Mouse (Mus musculus): ENCODE measurements around the gene Cavin1.

GRCm38 (mm10) chr11:100964180-100964579 is 6.5 kb downstream of the Cavin1 start:
- TF ChIP-seq CTCF (IDR thresholded peaks at IDR 0.05; ENCODE audit: extremely low read depth, insufficient read depth, insufficient read length, insufficient replicate concordance) (no peak), POLR2A (IDR thresholded peaks at IDR 0.05; ENCODE audit: low read depth, low read length) (no peak)

All from spleen, adult 2 months (tissue).